Mouse (Mus musculus): ENCODE data around the gene Ifitm6.
"Not testable (repeated sequence)": the region's sequence is repeated elsewhere in the genome, so short reads cannot be mapped to it uniquely, and the experiment has no call there.

Ifitm6 gene

GRCm38 (mm10) chr7:141041661-141042060 is 23.9 kb upstream of the Ifitm6 start:
- no peak for DNase-seq (ENCODE audit: low read depth, low spot score)

- no peak for DNase-seq (ENCODE audit: low read depth, low spot score)
These were observed 23.3 kb upstream of the Ifitm6 start for GRCm38 (mm10) chr7:141040867-141041606.

GRCm38 (mm10) chr7:141039386-141040107 is 21.8 kb upstream of the Ifitm6 start:
- no peak for DNase-seq (ENCODE audit: low read depth, low spot score)

- no peak for DNase-seq (ENCODE audit: low read depth, low spot score)
These were observed 20.6 kb upstream of the Ifitm6 start for GRCm38 (mm10) chr7:141038090-141039032.

- not testable (repeated sequence) for DNase-seq (ENCODE audit: low read depth, low spot score)
These were observed 18.9 kb upstream of the Ifitm6 start for GRCm38 (mm10) chr7:141036624-141037023.

DNA sequence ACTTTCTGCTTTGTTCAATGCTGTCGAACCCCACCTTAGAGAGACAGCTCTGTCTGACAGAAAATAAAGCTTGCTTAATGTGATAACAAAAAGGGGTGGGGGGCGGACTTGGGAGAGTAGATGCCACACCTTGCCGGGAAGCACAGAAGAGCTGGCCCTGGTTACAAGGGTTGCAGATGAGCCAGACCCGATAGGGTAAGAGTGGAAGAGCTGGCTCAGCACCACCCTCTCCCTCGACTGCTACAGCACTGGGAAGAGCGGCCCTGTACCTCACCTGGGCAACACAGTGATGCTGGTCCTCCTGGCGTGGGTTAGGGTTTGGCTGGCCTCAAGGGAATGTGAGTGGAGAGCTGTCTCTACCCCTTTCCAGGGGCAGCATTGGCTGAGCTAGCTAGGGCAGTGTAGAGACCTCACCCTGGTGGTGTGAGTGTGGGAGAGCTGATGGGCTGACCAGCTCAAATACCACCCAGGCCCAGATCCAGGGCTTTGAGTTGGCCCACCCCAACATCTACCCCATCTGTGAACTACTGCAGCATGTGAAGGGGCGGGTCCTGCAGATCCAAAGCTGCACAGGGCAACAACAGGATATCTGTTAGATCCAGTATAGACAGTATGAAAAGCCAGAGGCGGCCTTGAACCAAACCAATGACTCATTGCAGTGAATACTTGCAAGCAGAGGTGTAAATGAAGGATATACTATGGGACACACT is 14.9 kb upstream of the Ifitm6 start:
- DNase-seq (ENCODE audit: low read depth, low spot score): no peak

DNA sequence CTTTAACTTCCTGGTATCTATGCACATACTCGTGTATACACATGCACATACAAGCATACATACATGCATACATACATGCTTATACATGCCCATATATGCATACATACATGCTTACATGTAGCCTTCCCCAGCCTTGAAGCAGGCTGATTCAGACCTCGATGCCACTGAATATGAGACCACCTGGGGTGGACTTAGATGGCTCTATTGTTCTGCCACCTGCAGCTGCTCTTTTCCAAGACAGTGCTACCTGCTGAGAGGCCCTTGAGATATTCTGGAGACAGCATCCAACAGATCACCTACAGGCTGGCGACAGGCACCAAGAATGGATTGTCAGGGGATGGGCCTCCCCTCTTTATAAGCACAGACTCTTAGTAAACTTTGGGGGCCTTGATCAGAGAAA is 12.7 kb upstream of the Ifitm6 start:
- DNase-seq (ENCODE audit: low read depth, low spot score): no peak

- DNase-seq (ENCODE audit: low read depth, low spot score): no peak
These were observed 11.1 kb upstream of the Ifitm6 start, which contains the start of gene Gm17387 for GRCm38 (mm10) chr7:141028831-141029230. Gene Gm17387 (plus strand): TSS chr7:141029131.

- DNase-seq (ENCODE audit: low read depth, low spot score): no peak
These were observed 9.0 kb upstream of the Ifitm6 start for GRCm38 (mm10) chr7:141026740-141027098.

DNA sequence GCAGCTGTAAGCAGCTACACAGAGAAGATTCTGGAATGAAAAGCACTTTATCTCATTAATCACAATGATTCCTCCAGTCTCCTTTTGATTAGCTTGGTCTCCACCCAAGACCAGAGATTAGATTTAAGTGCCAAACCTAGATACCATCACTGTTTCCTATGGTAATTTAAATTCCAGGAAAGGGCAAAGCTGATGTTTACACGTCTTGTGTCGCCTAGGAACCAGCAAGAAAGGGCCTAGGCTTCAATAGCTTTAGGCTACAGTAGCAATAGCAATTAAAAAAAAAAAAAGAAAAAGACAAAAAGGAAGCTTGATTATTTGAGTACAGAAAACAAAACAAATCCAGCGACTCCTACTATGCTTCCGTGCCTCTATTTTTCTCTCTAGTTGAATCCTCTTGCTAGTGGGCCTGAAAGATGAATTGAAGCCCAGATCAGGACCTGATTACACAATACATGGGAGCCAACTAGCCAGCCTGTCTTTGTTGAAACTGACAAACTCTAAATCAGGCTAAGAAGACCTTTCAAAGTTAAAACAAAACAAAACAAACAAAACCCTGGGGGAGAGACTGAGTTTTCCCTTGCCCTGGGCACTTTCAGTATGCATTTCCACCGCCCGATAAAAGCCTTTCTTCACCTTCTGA is 8.5 kb upstream of the Ifitm6 start:
- DNase-seq (ENCODE audit: low read depth, low spot score): no peak

DNA sequence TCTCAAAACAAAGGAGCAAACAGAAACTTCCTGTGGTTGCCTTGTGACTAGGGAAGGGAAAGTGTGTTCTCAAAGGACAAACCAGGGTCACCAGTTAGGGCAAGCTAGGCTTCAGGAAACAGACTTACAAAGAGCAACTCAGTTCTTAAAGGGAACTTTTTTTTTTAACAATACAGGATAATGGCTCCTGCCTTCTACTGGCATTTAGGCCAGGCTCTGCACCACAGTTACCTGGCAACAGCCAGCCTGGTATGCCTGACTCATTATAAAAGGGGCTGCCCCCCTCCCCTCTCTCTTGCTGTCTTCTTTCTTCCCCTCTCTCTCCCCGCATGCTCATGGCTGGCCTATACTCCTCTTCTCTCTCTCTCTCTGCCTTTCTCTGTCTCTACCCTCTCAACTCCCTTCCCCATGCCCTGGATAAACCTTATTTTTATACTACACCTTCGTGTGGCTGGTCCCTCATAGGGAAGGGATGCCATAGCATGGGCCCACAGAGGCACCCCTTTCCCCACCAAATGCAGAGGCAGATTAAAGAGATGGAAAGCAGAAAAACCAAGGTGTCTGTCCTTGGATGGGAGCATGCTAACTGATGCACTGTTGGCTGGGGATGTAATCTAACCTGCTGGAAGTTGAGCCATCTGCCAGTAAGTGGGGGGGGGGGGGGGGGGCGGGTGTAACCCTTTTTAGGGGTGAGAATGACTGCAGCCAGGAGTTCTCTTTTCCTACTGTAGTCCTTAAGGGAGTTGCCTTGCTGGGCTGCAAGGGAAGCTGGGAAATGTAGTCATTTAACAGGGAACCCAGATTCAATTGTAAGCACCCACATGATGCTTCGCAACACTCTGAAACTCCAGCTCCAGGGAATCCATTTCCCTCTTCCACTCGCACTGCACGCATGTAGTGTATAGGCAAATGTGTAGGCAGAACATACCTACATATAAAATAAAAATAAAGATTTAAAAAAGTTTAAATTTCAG is 7.4 kb upstream of the Ifitm6 start:
- DNase-seq (ENCODE audit: low read depth, low spot score): no peak

GRCm38 (mm10) chr7:141021489-141022449 is 4.0 kb upstream of the Ifitm6 start:
- DNase-seq (ENCODE audit: low read depth, low spot score): no peak

GRCm38 (mm10) chr7:141019028-141019427 is 1.3 kb upstream of the Ifitm6 start:
- no peak for DNase-seq (ENCODE audit: low read depth, low spot score)

GRCm38 (mm10) chr7:141016707-141017697 is 722 bp downstream of the Ifitm6 start:
- DNase-seq (ENCODE audit: low read depth, low spot score): no peak

- no peak for DNase-seq (ENCODE audit: low read depth, low spot score)
These were observed 6.4 kb downstream of the Ifitm6 start for GRCm38 (mm10) chr7:141011238-141011770.

DNA sequence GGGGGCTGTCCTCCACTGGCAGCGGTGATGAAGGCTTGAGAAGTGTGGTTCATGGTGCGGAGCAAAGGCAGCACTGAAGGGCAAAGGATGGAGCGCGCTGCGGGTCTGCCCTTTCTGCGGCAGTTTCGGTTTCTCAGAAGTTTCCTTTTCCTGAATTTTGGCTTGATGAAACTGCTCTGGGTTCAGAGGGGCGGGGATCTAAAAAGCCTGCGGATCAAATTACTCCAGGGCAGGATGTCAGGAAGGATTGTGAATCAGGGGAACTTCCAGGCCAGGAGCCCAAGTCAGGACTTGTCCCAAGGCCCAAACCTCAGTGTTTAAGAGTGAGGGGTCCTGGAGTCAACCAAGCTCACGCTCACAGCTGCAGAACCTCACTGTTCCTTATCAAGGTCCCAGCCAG is 7.1 kb downstream of the Ifitm6 start, which contains the start of gene Ifitm3:
Gene Ifitm3, minus strand, starts transcription at position 178 of the 400 bp plus-strand sequence.
- DNase-seq (ENCODE audit: low read depth, low spot score): no peak

GRCm38 (mm10) chr7:141009665-141010064 is 8.1 kb downstream of the Ifitm6 start:
- no peak for DNase-seq (ENCODE audit: low read depth, low spot score)
